Mouse (Mus musculus): ENCODE results near the gene Bcl2l11. TPM values are rescaled to one million over a fixed set of nuclear protein-coding genes. Genes with fewer than 3 reads are reported as not detected.

Gene Bcl2l11
- polyA plus RNA-seq, 1 experiment, result 13.1 TPM

DNA sequence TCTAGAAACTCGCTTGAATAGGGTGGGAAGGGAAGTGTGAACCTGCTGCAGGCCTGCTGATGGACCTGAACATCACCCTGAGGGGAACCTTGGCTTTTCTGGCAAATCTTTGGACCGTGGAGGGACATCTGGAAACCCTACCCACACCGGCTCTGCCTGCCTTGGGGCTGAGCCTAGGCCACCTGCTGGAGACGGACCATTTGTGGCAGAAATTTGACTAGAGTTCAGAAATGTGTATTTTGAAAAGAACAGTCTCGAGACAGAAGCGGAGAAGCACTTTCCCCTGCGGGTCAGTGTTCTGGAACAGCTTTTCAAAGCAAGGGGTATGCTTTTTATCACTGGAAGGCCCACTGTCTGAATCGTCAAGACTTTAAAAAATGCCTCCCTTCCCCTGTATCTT, 9.1 kb downstream of the Bcl2l11 start:
- Histone ChIP-seq H3K4me1 (peaks cover 45% of the 10 kb centered on the region), H3K27me3 (replicated peaks) (peaks cover 21% of the 10 kb centered on the region), H3K36me3 (replicated peaks; ENCODE audit: low read length) (peaks cover 45% of the 10 kb centered on the region), H3K4me3 (replicated peaks) (no peak overlapping the region), H3K9me3 (no peaks in the 10 kb centered on the region)
- TF ChIP-seq GATA1 (IDR thresholded peaks at IDR 0.05; ENCODE audit: borderline replicate concordance, low read length) (no peak), FLI1 (IDR thresholded peaks at IDR 0.05; ENCODE audit: low read length) (no peak)

- TF ChIP-seq FLI1 (IDR thresholded peaks at IDR 0.05; ENCODE audit: low read length) (no peak), GATA1 (IDR thresholded peaks at IDR 0.05; ENCODE audit: borderline replicate concordance, low read length) (no peak)
- H3K4me3 ChIP-seq (replicated peaks), result no peak overlapping the region
- peaks cover 16% of the 10 kb centered on the region for H3K27me3 ChIP-seq (replicated peaks)
- H3K36me3 ChIP-seq (replicated peaks; ENCODE audit: low read length), result peaks cover 30% of the 10 kb centered on the region
- H3K4me1 ChIP-seq, result peaks cover 45% of the 10 kb centered on the region
- no peaks in the 10 kb centered on the region for H3K9me3 ChIP-seq
These were observed 11.1 kb downstream of the Bcl2l11 start for GRCm38 (mm10) chr2:128136769-128137433.

DNA sequence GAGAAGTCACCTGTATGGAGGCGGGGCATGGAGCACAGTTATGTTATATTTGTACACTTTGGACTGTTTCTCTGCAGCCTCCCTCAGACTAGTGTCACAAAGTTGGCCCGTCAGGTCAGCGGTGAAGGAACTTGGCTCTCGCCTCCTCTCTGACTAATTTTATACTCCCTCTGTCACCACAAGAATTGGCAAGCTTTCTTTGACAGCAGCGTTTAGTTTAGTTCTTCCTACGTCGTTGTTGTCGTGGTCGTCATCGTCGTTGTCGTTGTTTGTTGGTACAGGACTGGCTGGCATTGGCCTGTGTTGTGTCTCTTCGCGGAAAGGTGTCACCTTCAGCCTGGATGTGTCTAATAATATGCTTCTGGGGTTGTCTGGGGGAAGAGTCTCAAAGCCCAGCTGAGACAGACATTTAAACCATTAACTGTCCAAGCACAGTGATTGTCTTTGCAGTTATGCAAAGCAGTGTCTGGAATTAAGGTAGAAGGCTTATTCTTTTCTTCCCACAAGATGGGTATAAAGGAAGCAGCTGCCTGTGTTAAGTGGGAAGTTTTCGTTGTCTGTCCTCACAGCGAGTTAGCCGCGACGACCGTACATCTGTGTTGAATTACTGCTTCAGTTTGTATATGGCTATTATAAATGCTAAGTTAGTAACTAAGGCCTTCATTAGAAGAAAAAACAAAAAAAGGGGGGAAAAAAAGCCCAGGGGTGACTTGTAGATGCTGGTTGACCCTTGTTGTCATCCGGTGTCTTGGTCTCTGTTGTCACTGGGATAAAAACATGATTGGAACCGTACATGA, 11.8 kb downstream of the Bcl2l11 start:
- Histone ChIP-seq H3K27me3 (replicated peaks) (peaks cover 20% of the 10 kb centered on the region), H3K4me3 (replicated peaks) (no peak overlapping the region), H3K4me1 (peaks cover 43% of the 10 kb centered on the region), H3K9me3 (no peaks in the 10 kb centered on the region), H3K36me3 (replicated peaks; ENCODE audit: low read length) (peaks cover 28% of the 10 kb centered on the region)
- TF ChIP-seq GATA1 (IDR thresholded peaks at IDR 0.05; ENCODE audit: borderline replicate concordance, low read length) (no peak), FLI1 (IDR thresholded peaks at IDR 0.05; ENCODE audit: low read length) (no peak)

DNA sequence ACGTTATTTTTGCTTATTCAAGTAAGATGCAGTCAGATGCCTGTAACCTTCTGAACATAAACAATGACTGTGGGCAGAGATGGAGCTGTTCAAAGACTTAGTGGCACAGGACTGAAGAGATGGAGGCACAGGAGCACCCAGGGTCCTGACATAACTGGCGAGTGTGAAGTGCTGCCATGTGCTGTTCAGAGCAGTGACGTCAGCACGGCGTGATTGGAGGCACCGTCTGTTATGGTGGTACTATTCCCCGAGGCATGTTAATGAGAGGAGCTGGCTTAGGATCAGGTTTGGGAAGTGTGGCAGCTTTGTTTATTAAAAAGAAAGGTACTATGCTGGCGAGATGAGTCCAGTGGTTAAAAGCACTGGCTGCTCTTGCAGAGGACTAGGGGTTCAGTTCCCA, 13.1 kb downstream of the Bcl2l11 start:
- no peak overlapping the region for H3K4me3 ChIP-seq (replicated peaks)
- TF ChIP-seq FLI1 (IDR thresholded peaks at IDR 0.05; ENCODE audit: low read length), result no peak
- no peak for TF ChIP-seq GATA1 (IDR thresholded peaks at IDR 0.05; ENCODE audit: borderline replicate concordance, low read length)
- peaks cover 31% of the 10 kb centered on the region for H3K4me1 ChIP-seq
- H3K36me3 ChIP-seq (replicated peaks; ENCODE audit: low read length), result peaks cover 30% of the 10 kb centered on the region
- H3K9me3 ChIP-seq, result no peaks in the 10 kb centered on the region
- peaks cover 20% of the 10 kb centered on the region for H3K27me3 ChIP-seq (replicated peaks)

DNA sequence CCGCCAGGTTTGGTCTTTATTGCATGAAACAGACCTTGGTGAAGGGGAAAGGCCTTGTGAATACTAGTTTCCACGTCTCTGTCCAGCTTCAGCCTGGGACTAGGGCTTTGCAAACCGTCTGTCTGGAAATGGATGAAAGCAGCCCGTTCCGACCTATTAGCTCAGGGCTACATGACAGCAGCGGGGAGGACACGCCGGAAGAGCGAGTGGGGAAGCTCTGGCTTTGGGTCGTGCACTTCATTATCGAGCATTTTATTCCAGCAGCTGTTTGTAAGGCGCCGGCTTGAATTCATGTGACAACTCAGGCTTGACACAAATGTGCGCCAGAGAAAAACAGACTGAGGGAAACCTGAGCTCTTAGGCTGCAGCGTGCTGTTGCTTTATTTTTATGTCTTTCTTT, 13.9 kb downstream of the Bcl2l11 start:
- Histone ChIP-seq H3K27me3 (replicated peaks) (peaks cover 23% of the 10 kb centered on the region), H3K36me3 (replicated peaks; ENCODE audit: low read length) (peaks cover 29% of the 10 kb centered on the region), H3K4me3 (replicated peaks) (no peak overlapping the region), H3K9me3 (no peaks in the 10 kb centered on the region), H3K4me1 (peaks cover 28% of the 10 kb centered on the region)
- no peak for TF ChIP-seq GATA1 (IDR thresholded peaks at IDR 0.05; ENCODE audit: borderline replicate concordance, low read length)

- peaks cover 23% of the 10 kb centered on the region for H3K27me3 ChIP-seq (replicated peaks)
- H3K4me3 ChIP-seq (replicated peaks), result no peak overlapping the region
- no peaks in the 10 kb centered on the region for H3K9me3 ChIP-seq
- peaks cover 24% of the 10 kb centered on the region for H3K4me1 ChIP-seq
- TF ChIP-seq FLI1 (IDR thresholded peaks at IDR 0.05; ENCODE audit: low read length), result no peak
- TF ChIP-seq GATA1 (IDR thresholded peaks at IDR 0.05; ENCODE audit: borderline replicate concordance, low read length), result no peak
- peaks cover 25% of the 10 kb centered on the region for H3K36me3 ChIP-seq (replicated peaks; ENCODE audit: low read length)
These were observed 14.3 kb downstream of the Bcl2l11 start for GRCm38 (mm10) chr2:128140183-128140582.

- Histone ChIP-seq H3K27me3 (replicated peaks) (peaks cover 23% of the 10 kb centered on the region), H3K36me3 (replicated peaks; ENCODE audit: low read length) (peaks cover 39% of the 10 kb centered on the region), H3K9me3 (no peaks in the 10 kb centered on the region), H3K4me3 (replicated peaks) (no peak overlapping the region), H3K4me1 (peaks cover 10% of the 10 kb centered on the region; the same call in 1 of the 2 replicates)
- TF ChIP-seq FLI1 (IDR thresholded peaks at IDR 0.05; ENCODE audit: low read length) (no peak), GATA1 (IDR thresholded peaks at IDR 0.05; ENCODE audit: borderline replicate concordance, low read length) (no peak)
These were observed 18.2 kb downstream of the Bcl2l11 start for GRCm38 (mm10) chr2:128143992-128144391.

- Histone ChIP-seq H3K36me3 (replicated peaks; ENCODE audit: low read length) (peaks cover 49% of the 10 kb centered on the region), H3K4me1 (peaks cover 13% of the 10 kb centered on the region; the same call in 1 of the 2 replicates), H3K9me3 (no peaks in the 10 kb centered on the region), H3K4me3 (replicated peaks) (no peak overlapping the region), H3K27me3 (replicated peaks) (peaks cover 18% of the 10 kb centered on the region)
- no peak for TF ChIP-seq FLI1 (IDR thresholded peaks at IDR 0.05; ENCODE audit: low read length)
- TF ChIP-seq GATA1 (IDR thresholded peaks at IDR 0.05; ENCODE audit: borderline replicate concordance, low read length), result no peak
These were observed 19.6 kb downstream of the Bcl2l11 start for GRCm38 (mm10) chr2:128145433-128145832.

DNA sequence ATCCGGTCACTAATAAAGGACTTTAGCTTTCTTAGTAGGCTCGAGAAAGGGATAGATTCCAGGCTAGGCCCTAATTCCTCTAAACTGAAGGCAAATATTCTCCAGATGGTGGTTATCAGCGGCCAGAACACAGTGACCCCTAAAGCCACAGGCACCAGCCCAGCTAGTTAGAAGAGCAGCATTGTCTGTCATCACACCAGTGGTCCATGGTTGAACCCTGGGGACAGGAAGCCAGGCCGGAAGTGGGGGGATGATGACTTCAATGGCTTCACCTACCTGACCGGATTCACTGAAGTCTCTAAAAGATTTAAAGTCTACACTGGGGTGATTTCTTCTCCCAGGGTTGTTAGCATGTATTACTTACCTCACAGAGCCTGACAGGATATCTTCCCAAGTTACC, 23.8 kb downstream of the Bcl2l11 start:
- peaks cover 50% of the 10 kb centered on the region for H3K36me3 ChIP-seq (replicated peaks; ENCODE audit: low read length)

DNA sequence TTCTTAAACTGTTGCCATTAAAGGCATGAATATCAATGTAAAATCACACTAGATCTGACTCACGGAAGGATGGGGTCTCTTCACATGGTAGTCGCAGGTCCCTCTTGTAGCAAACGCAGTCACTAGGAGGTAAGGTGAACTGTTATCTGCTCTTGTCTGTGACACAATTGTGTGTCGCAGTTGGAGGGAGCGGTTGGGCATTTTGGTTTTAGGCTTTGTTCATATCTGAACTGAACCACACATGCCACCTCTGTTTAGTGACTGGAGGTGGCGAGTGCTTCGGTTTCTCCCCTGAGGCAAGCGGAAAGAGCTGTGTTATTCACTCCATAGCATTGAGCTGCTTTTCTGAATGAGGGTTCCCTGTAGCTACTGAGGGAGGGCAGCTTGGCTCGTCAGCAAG, 26.4 kb downstream of the Bcl2l11 start:
- H3K36me3 ChIP-seq (replicated peaks; ENCODE audit: low read length), result peaks cover 59% of the 10 kb centered on the region
- TF ChIP-seq FLI1 (IDR thresholded peaks at IDR 0.05; ENCODE audit: low read length) (no peak), GATA1 (IDR thresholded peaks at IDR 0.05; ENCODE audit: borderline replicate concordance, low read length) (no peak)
- peaks cover 50% of the 10 kb centered on the region for H3K27me3 ChIP-seq (replicated peaks)
- H3K9me3 ChIP-seq, result no peaks in the 10 kb centered on the region
- peaks cover 21% of the 10 kb centered on the region for H3K4me1 ChIP-seq
- H3K4me3 ChIP-seq (replicated peaks), result no peak overlapping the region

More for the DNA sequence above, 23.8 kb downstream of the Bcl2l11 start:
- H3K9me3 ChIP-seq, result no peaks in the 10 kb centered on the region
- peaks cover 8% of the 10 kb centered on the region; the same call in 1 of the 2 replicates for H3K4me1 ChIP-seq
- no peak for TF ChIP-seq GATA1 (IDR thresholded peaks at IDR 0.05; ENCODE audit: borderline replicate concordance, low read length)
- TF ChIP-seq FLI1 (IDR thresholded peaks at IDR 0.05; ENCODE audit: low read length), result no peak
- H3K27me3 ChIP-seq (replicated peaks), result peaks cover 34% of the 10 kb centered on the region
- no peak overlapping the region for H3K4me3 ChIP-seq (replicated peaks)
